Mouse (Mus musculus): ENCODE measurements around the gene Car9.
A peak's percentile ranks its signal among the peaks of the same experiment; 100 is the strongest.

Gene Car9

DNA sequence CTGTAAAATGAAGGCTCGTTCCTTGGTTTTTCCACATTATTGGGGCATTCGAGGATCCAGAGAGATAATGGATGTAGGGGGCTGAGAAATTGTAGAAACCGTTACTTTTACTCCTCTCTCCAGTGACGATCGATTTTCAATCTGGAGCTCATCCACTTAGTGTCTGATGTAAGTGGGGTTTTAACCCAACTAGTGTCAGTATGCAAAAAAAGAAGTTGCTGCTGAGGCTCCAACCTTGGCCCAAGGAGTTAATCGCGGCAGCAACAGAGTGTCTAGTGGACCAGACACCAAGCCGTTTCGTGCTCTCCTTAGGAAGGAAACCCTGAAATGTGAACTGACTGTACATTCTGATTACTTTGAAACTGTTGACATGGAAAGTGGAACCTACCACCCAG is 12.9 kb upstream of the Car9 start:
- peak; percentile 43 for DNase-seq (ENCODE audit: low read depth)

GRCm38 (mm10) chr4:43496587-43496986 is 10.2 kb upstream of the Car9 start:
- no peak for DNase-seq (ENCODE audit: low read depth)

- no peak for DNase-seq (ENCODE audit: low read depth)
Observed at GRCm38 (mm10) chr4:43497405-43497804, 9.4 kb upstream of the Car9 start.

DNA sequence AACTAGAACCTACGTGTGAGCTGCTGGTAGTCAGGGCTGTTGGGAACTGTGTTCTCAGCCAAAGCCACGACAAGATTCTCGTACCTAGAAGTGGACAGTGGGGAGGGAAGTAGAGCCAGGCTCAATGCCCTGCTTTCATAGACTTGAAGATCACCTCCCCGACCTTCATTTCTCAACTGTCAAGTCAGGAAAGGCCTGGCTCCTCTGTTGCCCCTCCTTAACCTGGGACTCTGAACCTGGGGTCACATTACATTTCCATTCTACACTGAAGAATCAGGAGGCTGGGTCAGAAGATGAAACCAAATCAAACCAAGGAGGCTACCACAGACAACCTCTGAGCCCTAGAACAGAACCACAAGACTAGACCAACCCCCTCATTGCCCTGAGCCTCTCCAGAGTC is 8.8 kb upstream of the Car9 start:
- no peak for DNase-seq (ENCODE audit: low read depth)

GRCm38 (mm10) chr4:43498983-43499382 is 7.8 kb upstream of the Car9 start:
- peak; percentile 52 for DNase-seq (ENCODE audit: low read depth)

DNA sequence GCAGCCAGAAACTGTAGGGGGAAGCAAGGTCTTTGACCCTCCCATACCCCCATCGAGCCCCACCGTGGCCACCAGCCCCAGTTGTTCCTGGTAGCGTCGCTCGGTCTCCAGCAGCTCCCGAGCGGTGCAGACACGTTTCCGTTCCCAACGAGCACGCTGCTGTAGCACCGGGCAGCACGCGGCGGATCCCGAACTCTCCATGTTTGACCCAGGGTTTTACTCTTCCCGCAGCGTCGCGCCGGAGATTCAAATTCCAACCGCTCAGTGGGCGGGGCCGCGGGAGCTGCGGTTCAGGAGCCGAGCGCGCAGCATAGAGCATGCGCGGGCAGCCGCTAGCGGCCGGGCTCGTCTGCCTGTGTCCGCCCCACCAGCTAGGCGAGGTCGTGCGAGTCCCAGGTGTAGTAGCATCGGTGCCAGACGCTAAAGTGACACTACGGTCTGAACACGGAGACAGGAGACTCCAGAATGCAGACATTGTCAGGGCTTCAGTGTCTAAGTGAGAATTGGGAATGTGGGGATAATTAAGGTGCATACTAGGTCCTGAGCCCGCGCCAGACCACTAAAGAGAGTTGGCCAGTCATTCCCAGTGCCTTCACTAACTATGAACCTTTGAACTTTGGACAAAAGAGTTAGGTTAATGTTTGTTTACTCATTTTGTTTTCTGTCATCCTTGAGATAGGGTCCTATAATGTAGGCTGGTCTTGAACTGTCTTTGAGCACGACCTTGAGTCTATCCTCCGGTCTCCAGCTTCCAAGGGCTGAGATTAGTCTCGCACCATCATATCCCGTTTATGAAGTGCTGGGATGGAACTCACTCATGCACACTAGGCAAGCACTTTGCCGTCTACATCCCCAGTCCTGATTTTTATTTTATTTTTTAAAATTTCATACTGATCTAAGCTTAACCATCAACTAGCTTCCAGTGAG is 7.1 kb upstream of the Car9 start, which contains the start of gene Arhgef39:
TSS of gene Arhgef39 (minus strand) at position 289 of the 927 bp plus-strand sequence.
- peak; percentile 92 for DNase-seq (ENCODE audit: low read depth)

DNA sequence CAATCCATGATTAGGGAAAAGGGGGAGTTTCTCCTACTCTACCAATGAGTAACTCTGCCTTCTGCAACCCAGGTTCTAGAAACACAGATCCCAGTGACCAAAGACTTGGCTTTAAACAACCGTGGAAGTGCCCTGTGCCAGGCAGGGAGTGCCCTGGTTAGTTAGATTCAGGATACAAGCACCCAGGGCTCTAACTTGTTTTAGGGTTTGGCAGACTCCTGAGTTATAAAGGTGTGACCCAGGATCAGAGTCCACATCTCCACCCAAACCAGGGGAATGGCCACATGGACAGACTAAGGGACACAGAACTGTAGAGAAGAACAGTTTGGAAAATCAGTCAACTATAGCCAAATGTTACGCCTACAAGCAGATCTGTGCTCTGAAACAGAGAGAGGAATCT is 3.7 kb upstream of the Car9 start:
- no peak for DNase-seq (ENCODE audit: low read depth)

DNA sequence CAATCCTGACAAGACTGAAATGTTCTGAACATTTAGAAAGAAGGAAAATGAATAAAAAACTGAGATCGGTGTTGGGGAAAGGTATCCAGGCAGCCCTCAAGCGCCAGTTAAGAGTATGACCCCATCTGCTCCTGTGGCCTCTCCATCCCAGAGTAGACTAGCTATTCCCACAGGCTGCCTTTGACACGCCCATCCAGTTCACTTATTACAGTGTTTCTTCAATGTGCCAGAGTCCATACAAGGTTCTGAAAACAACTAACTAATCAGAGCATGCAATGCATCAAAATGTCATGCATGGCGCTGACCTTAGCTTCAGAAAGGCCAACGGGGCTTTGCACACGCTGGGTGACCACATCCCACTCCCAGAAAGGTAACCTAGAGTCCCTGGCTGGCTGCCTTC is 3.3 kb upstream of the Car9 start:
- no peak for DNase-seq (ENCODE audit: low read depth)

DNA sequence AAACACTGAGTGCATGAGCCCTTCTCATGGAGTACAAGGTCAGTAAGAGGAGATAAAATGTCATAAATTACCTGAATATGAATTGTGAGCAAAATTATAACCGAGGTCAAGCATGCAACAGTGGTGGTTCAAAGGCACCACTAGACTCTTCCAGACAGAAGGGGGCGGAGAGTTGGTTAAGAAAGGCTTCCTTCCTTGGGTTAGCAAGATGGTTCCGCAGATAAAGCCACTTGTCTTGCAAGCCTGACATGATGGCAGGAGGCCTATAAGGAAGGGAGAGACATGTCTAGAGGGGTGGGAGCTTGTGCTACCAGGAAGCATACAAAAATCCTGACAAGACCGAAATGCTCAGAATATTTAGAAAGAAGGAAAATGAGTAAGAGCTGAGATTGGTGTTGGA is 2.5 kb upstream of the Car9 start:
- no peak for DNase-seq (ENCODE audit: low read depth)

GRCm38 (mm10) chr4:43506074-43506473 is 692 bp upstream of the Car9 start:
- DNase-seq (ENCODE audit: low read depth): no peak

GRCm38 (mm10) chr4:43507938-43508665 is 1.3 kb downstream of the Car9 start:
- no peak for DNase-seq (ENCODE audit: low read depth)

DNA sequence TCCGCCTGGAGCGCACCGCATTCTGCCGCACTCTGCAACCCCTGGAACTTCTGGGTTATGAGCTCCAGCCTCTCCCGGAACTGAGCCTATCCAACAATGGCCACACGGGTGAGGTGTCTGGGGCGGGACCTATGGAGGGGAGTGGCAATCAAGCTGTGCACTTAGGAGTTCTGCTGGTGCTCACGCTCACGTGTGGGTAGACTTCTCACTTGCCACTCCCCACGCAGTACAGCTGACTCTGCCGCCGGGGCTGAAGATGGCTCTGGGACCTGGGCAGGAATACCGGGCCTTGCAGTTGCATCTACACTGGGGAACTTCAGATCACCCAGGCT is 1.9 kb downstream of the Car9 start:
- DNase-seq (ENCODE audit: low read depth): no peak

- no peak for DNase-seq (ENCODE audit: low read depth)
Observed at GRCm38 (mm10) chr4:43509109-43509508, 2.3 kb downstream of the Car9 start.

DNA sequence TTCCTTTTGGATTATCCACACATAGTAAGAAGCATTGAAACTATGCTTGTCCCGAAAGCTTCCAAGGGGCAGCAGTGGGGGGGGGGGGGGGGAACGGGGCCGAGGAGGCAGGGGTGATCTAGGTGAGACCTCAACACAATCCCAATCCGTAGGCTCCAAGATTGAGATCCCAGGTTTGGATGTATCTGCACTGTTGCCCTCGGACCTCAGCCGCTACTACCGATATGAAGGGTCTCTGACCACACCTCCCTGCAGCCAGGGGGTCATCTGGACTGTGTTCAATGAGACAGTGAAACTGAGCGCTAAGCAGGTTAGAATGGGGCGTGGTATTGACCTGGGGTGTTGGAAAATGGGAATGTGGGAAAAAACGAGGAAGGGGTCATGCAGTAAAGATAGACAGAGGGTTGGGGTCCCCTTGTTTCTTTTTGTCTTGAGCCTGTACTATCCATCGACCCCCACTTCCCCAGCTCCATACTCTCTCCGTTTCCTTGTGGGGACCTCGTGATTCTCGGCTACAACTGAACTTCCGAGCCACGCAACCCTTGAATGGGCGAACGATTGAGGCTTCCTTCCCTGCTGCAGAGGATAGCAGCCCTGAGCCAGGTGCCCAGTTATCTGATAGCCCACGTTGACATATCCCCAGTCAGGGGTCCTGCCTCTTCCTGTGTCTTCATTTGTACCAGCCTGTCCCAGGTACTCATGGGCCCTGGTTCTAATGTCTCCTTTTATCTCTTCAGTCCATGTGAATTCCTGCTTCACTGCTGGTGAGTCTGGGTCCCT is 5.1 kb downstream of the Car9 start:
- DNase-seq (ENCODE audit: low read depth): no peak

DNA sequence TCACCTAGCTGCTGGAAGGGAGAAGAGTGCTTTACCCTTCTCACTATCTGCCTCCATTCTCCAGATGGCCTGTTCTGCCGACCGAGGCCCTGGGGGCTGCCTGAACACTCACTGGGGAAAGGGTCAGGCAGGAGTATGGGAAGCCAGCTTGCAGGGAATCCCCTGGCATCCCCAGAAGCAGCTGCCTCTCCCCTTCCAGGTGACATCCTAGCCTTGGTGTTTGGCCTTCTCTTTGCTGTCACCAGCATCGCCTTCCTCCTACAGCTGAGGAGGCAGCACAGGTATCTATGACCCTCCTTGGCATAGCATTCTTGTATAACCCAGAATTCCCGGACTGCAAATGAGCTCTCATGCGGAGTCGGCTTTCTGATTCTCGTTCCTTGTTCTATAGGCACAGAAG is 5.9 kb downstream of the Car9 start:
- DNase-seq (ENCODE audit: low read depth): no peak

- no peak for DNase-seq (ENCODE audit: low read depth)
Observed at GRCm38 (mm10) chr4:43513300-43513699, 6.5 kb downstream of the Car9 start.

- no peak for DNase-seq (ENCODE audit: low read depth)
Observed at GRCm38 (mm10) chr4:43513791-43514190, 7.0 kb downstream of the Car9 start.

DNA sequence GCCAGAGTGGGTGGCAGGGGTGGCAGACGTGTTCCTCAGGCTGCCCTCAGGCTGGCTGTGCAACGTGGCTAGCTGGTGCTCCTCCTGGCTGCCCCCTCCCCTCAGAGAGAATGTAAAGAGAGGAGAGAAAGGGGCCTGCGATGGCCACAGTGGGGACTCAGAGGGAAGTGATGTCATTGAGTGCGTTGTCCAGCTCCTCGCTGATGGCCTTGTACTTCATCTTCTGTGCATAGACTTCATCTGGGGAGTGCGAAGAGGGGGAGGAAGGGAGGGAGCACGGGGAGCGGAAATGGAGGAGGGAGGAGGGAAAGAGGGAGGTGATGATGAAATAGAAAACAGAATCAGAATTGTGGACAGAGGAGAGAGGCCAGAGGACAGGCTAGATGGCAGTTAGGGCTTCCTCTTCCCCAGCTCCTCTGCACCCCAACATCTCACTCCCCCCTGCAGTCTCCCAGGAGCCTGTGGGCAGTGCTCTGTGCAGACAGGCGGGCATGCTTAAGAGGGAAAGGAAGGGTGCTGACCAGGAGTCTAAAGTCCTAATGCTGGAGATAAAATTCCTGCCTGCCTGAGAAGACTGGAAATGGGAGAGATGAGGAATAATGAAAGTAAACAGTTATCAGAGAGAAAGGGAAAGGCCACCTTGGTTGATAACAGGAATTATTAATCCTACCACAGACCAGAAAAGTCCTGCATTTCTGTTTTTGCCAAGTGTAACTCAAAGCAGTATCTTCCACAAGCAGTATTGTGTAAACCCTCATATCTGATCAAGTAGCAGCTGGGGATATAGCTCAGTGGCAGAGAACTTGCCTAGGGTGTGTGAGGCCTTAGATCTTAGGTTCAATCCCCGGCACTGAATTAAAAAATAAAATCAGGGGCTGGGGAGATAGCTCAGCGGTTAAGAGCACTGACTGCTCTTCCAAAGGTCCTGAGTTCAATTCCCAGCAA is 9.3 kb downstream of the Car9 start:
- no peak for DNase-seq (ENCODE audit: low read depth)

- no peak for DNase-seq (ENCODE audit: low read depth)
Observed at GRCm38 (mm10) chr4:43519551-43519950, 12.8 kb downstream of the Car9 start.

- peak; percentile 89 for DNase-seq (ENCODE audit: low read depth)
Observed at GRCm38 (mm10) chr4:43519956-43520355, 13.2 kb downstream of the Car9 start.

- peak; percentile 55 for DNase-seq (ENCODE audit: low read depth)
Observed at GRCm38 (mm10) chr4:43527880-43528279, 21.1 kb downstream of the Car9 start.

Data from NIH3T3 (cell line).